Mouse (Mus musculus) kidney, postnatal 0 days (tissue): Measurements from ENCODE around the gene Gm6899. TPM values are rescaled to one million over a fixed set of nuclear protein-coding genes. Genes with fewer than 3 reads are reported as not detected.

ENCODE experiments used
- ATAC-seq: fragments of 200-750 bp; cut with Nextera tagmentation; replicated peaks from 2 replicates; pipeline ENCODE4 v1.8.0; 2017; ENCODE audit warnings: low read depth, moderate number of reproducible peaks, moderate TSS enrichment, moderate library complexity; ENCODE audit not compliant: low FRiP score
- DNase-seq: peaks from one replicate; pipeline ENCODE4 v3.0.0-alpha.2; 2016; ENCODE audit warnings: low spot score
- H3K27ac ChIP-seq: fragments of 300-500 bp; sonication (generic); 2 replicates; pipeline ENCODE4 v1.5.1; 2014; ENCODE audit warnings: mild to moderate bottlenecking
- H3K27me3 ChIP-seq: fragments of 300-500 bp; sonication (generic); 2 replicates; pipeline ENCODE4 v1.6.1; 2014; ENCODE audit warnings: low read length, mixed read lengths; ENCODE audit not compliant: insufficient read depth
- H3K36me3 ChIP-seq: fragments of 300-500 bp; sonication (generic); 2 replicates; pipeline ENCODE4 v1.6.1; 2014; ENCODE audit warnings: low read length, mixed read lengths; ENCODE audit not compliant: insufficient read depth
- H3K4me1 ChIP-seq: fragments of 300-500 bp; sonication (generic); replicated peaks from 2 replicates; pipeline ENCODE4 v1.6.1; 2014; ENCODE audit warnings: antibody characterized with exemption, low read length, mixed read lengths; ENCODE audit not compliant: insufficient read depth
- H3K4me2 ChIP-seq: fragments of 300-500 bp; sonication (generic); 2 replicates; pipeline ENCODE4 v1.6.1; 2014; ENCODE audit warnings: mild to moderate bottlenecking, low read length, moderate library complexity, mixed read lengths
- H3K4me3 ChIP-seq: fragments of 300-500 bp; sonication (generic); replicated peaks from 2 replicates; pipeline ENCODE4 v1.5.1; 2014; ENCODE audit warnings: low read depth, low read length
- H3K9ac ChIP-seq: fragments of 300-500 bp; sonication (generic); 2 replicates; pipeline ENCODE4 v1.6.1; 2014; ENCODE audit warnings: low read depth, low read length
- H3K9me3 ChIP-seq: fragments of 300-500 bp; sonication (generic); replicated peaks from 2 replicates; pipeline ENCODE4 v1.6.1; 2016; ENCODE audit warnings: low read length, inconsistent platforms, mixed read lengths
- CTCF ChIP-seq: IDR thresholded peaks from 2 replicates; pipeline ENCODE4 v1.5.1; 2016; ENCODE audit warnings: antibody characterized with exemption, low read depth, mild to moderate bottlenecking, moderate library complexity
- WGBS: fragments of 180-500 bp; shearing (Covaris S2); extraction: QIAGEN DNeasy Blood & Tissue Kit; methylation state at CpG from one replicate; pipeline ENCODE4 v1.1.7; 2014; 5-methylcytosine and 5-hydroxymethylcytosine counted together
- polyA plus RNA-seq: library from polyadenylated mRNA; unstranded; fragments of >200 nt; fragmentation: Nextera tagmentation; extraction: Ambion mirVana; gene quantifications from 2 replicates; pipeline ENCODE4 v1.2.1, GENCODE M21; 2015

Gm6899 gene
- polyA plus RNA-seq, 1 experiment from 2014 or later = 0.42 TPM

DNA sequence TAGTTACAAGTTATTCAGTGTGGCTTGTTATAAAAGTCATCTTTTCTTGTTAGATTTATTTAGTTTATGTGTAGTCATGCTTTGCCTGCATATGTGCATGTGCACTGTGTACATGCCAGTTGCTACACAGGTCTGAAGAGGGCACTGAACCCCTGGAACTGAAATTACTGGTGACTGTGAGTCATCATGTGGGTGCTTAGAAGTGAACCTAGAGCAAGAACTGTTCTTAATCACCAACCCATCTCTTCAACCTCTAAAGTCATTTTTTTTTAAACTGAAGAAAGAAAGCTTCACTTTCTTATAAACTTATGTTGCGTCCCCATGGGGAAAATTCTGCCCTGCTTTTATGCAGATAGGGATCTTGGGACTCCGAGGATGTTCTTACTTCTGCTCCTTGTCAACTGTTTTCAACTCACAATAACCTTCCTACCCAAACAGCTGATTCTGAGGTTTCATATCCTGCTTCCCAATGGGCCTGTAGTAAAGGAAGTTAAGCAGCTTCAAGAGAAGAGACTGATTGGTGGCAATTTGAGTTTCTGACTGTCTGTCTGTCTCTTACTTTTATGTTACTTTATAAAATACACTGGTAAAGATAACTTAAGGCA lies 8.6 kb downstream of the Gm6899 start:
- ATAC-seq = no peak
- no peak for DNase-seq
- Histone ChIP-seq H3K36me3 (no peaks in the 10 kb centered on the region), H3K4me1 (no peaks in the 10 kb centered on the region), H3K9me3 (no peaks in the 10 kb centered on the region), H3K27ac (no peak overlapping the region), H3K27me3 (no peaks in the 10 kb centered on the region), H3K4me3 (no peak overlapping the region), H3K9ac (no peak overlapping the region), H3K4me2 (no peak overlapping the region)
- TF ChIP-seq CTCF = no peak
- 82% methylated on average over 2 of the region's 2 CpGs for WGBS

DNA sequence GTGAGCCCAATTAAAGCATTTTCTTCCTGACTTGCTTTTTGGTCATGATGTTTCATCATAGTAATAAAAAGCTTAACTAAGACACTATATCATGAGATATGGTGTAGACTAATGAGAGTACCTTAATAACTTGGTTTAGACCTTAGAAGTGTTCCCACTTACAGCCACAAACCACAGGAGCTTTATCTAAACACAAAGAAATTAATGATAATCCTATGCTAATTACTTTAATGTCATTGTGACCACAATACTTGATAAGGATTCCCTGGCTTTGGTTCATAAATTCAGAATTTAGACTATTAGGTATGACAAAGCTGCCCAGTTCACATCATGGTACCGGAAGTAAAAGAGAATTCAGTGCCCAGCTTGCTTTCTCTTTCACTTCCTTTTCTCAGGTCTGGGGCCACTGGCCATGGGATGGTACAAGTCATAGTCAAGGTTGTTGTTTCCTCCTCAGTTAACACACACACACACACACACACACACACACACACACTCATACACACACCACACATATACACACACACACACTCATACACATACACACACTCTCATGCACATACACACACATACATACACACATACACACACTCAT lies 11.1 kb downstream of the Gm6899 start:
- H3K27ac ChIP-seq = no peak overlapping the region
- H3K27me3 ChIP-seq = no peaks in the 10 kb centered on the region
- ATAC-seq (no peak), DNase-seq (no peak)
- no peak overlapping the region for H3K9ac ChIP-seq
- H3K4me3 ChIP-seq = no peak overlapping the region
- H3K9me3 ChIP-seq = no peaks in the 10 kb centered on the region
- no peak overlapping the region for H3K4me2 ChIP-seq
- H3K36me3 ChIP-seq = no peaks in the 10 kb centered on the region
- H3K4me1 ChIP-seq = no peaks in the 10 kb centered on the region
- 95% methylated on average over 1 of the region's 1 CpGs for WGBS
- no peak for TF ChIP-seq CTCF

DNA sequence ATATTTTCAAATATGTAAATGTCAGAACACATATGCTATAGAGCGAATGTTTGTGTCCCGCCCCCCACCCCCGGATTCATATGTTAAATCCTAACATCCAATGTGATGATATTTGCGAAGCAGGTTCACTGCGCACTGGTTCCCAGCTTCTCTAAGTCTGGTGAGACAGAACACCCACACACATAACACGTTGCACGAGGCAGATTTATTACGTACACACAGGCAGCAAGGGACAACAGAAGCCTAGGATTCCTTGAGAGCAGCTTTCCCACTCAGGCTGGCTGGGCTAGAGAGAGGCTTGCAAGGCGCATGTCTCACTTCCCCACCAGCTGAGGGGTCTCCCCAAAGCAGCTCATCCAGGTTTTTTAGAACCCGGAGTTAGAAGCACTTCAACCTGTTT lies 15.8 kb downstream of the Gm6899 start:
- Histone ChIP-seq H3K4me2 (no peak overlapping the region), H3K27me3 (no peaks in the 10 kb centered on the region), H3K4me1 (no peaks in the 10 kb centered on the region), H3K36me3 (no peaks in the 10 kb centered on the region), H3K9ac (no peak overlapping the region), H3K4me3 (no peak overlapping the region), H3K9me3 (no peaks in the 10 kb centered on the region), H3K27ac (no peak overlapping the region)
- DNase-seq (no peak), ATAC-seq (no peak)
- 55% methylated on average over 10 of the region's 10 CpGs for WGBS
- no peak for TF ChIP-seq CTCF

DNA sequence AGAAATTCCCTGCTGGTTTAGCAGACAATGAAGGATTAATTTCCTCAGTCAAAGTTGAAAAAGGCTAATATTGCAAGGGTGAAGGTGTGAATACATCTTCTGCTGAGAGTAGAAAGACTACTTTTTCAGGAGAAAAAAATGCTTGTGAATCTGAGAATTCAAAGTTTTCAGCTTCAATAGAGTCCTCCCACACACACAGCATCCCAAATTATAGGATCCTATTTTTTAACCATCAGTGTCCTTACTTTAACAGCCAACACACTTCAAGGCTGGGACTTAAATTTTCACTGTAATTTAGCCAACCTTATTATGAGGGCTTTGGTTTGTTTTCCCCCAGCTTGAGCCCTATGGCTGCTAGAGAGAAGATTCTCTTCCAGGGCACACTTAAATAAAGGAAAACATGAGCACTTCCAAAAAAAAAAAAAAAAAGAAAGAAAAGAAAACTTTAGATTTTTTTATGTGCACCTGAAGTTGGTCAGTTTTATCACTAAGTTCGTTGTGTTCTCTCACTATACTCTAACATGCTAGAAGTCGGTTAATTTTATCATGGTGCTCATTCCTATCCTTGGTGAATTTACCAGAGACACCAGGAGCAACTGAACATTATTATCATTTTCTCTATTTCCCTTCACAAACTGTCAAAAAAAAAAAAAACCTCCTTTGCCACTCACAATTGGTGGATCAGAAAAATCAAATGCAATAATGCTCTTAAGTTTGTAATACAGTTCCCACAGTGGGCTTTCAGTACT lies 25.6 kb downstream of the Gm6899 start:
- Histone ChIP-seq H3K4me2 (no peak overlapping the region), H3K27me3 (no peaks in the 10 kb centered on the region), H3K36me3 (no peaks in the 10 kb centered on the region), H3K9ac (no peak overlapping the region), H3K4me3 (no peak overlapping the region), H3K27ac (no peak overlapping the region), H3K4me1 (no peaks in the 10 kb centered on the region), H3K9me3 (no peaks in the 10 kb centered on the region)
- 85% methylated on average over 2 of the region's 2 CpGs for WGBS
- TF ChIP-seq CTCF = no peak
- no peak for ATAC-seq
- DNase-seq = no peak

DNA sequence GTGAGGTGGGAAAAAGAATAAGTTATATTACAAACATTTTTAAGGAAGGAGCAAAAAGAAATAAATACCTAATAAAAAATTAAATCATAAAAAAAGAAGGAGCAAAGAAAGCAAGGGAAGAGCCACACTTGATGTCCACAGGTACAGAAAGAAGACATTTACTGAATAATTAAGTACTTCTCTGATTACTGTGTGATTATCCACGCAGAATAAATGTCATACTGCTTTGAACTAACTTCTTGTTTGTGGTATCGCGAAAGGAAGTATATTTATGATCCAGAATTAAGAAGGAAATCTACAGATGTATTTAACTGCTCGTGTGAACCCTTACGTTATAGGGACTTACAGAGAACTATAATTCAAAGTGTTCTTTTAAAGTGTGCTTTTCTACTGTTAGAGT lies 29.7 kb downstream of the Gm6899 start:
- WGBS = 74% methylated on average over 5 of the region's 5 CpGs
- H3K4me3 ChIP-seq = no peak overlapping the region
- TF ChIP-seq CTCF = no peak
- no peaks in the 10 kb centered on the region for H3K9me3 ChIP-seq
- H3K27me3 ChIP-seq = no peaks in the 10 kb centered on the region
- H3K27ac ChIP-seq = no peak overlapping the region
- H3K4me2 ChIP-seq = no peak overlapping the region
- no peak overlapping the region for H3K9ac ChIP-seq
- no peak for DNase-seq
- H3K36me3 ChIP-seq = no peaks in the 10 kb centered on the region
- no peak for ATAC-seq
- H3K4me1 ChIP-seq = no peaks in the 10 kb centered on the region

DNA sequence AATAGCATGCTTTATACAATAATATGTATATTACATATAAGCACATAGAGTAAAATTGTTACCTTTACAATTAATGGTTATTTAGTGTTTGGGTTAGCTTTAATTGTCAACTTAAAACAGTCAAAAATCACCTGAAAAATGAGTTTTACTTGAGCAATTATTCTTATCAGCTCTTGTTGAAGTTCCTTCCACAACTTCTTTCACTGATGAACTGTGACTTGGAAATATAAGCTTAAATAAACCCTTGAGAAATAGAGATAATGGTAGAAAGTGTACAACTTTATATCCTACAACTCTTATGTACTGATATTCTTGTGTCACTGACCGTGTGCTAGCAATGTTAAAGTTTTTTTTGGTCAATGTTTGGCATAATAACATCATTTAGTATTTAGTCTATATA lies 43.2 kb downstream of the Gm6899 start:
- Histone ChIP-seq H3K4me3 (no peak overlapping the region), H3K4me1 (no peaks in the 10 kb centered on the region), H3K9me3 (no peaks in the 10 kb centered on the region), H3K9ac (no peak overlapping the region), H3K27ac (no peak overlapping the region), H3K36me3 (no peaks in the 10 kb centered on the region), H3K27me3 (no peaks in the 10 kb centered on the region), H3K4me2 (no peak overlapping the region)
- no peak for ATAC-seq
- no peak for TF ChIP-seq CTCF
- no peak for DNase-seq
- 83% methylated on average over 1 of the region's 1 CpGs for WGBS
